ENCODE assay signal across 8 mouse cellular contexts in genomic region chr14:54413877-54414700, GRCm38 (mm10). TPM values are rescaled to one million over a fixed set of nuclear protein-coding genes. Genes with fewer than 3 reads are reported as not detected.
DNase-seq lines count a peak whose midpoint lies in the region; ATAC-seq lines count a peak whose summit lies in the region.

No protein-coding gene starts in this region.

- H3K27ac ChIP-seq in limb, embryonic 11.5 days (replicated peaks; ENCODE audit: low read depth, low read length), result no peak overlapping the region
- no peak overlapping the region for H3K27ac ChIP-seq in midbrain, embryonic 16.5 days (ENCODE audit: low read length)

- peak; percentile 58 for DNase-seq in adrenal gland, postnatal 10 days
- no peak for DNase-seq in adrenal gland, postnatal 4 days (ENCODE audit: low spot score in 2 of 2)
- DNase-seq in MN1 (ENCODE audit: low spot score), result peak; percentile 57
- DNase-seq in heart, postnatal 4 days, result peak; percentile 43
- DNase-seq in limb, embryonic 11.5 days (ENCODE audit: low spot score), result peak; percentile 53
- DNase-seq in left cerebral cortex, adult 11 months (ENCODE audit: low spot score), result no peak

- 5% methylated on average over 18 of the region's 18 CpGs for WGBS in limb, embryonic 11.5 days
- 10% methylated on average over 18 of the region's 18 CpGs for WGBS in midbrain, embryonic 16.5 days

- no peaks in the 10 kb centered on the region for H3K9me3 ChIP-seq in limb, embryonic 11.5 days (ENCODE audit: control insufficient read depth, low read length)
- no peaks in the 10 kb centered on the region for H3K9me3 ChIP-seq in midbrain, embryonic 16.5 days (replicated peaks; ENCODE audit: control insufficient read depth, low read length, poor library complexity, severe bottlenecking)

- peak overlapping the region; percentile 48 for H3K4me2 ChIP-seq in limb, embryonic 11.5 days (ENCODE audit: low read depth, severe bottlenecking)
- H3K4me2 ChIP-seq in midbrain, embryonic 16.5 days (ENCODE audit: low read length), result peak overlapping the region; percentile 11; the same call in 1 of the 2 replicates

- 0 out of 2 replicates have a peak, but pooled peaks cover 2% of the 10 kb centered on the region for H3K27me3 ChIP-seq in limb, embryonic 11.5 days (ENCODE audit: control insufficient read depth, insufficient read depth, low read length)
- peaks cover 8% of the 10 kb centered on the region; the same call in 1 of the 2 replicates for H3K27me3 ChIP-seq in midbrain, embryonic 16.5 days (ENCODE audit: control insufficient read depth, insufficient read depth, low read depth, low read length)

- ATAC-seq in limb, embryonic 11.5 days (ENCODE audit: insufficient number of reproducible peaks, low FRiP score, low TSS enrichment, low read depth), result peak; percentile 38; the same call in 1 of the 2 replicates
- peak; percentile 57; the same call in 1 of the 2 replicates for ATAC-seq in midbrain, embryonic 16.5 days
- ATAC-seq in monocyte, adult 5-6 weeks (replicated peaks; ENCODE audit: insufficient number of reproducible peaks, low FRiP score, low TSS enrichment, poor library complexity, severe bottlenecking), result no peak

- H3K4me1 ChIP-seq in limb, embryonic 11.5 days (ENCODE audit: control insufficient read depth, insufficient read depth, low read length), result peaks cover 18% of the 10 kb centered on the region
- peaks cover 2% of the 10 kb centered on the region; the same call in 1 of the 2 replicates for H3K4me1 ChIP-seq in midbrain, embryonic 16.5 days (ENCODE audit: control insufficient read depth, insufficient read depth, low read length)

- H3K4me3 ChIP-seq in limb, embryonic 11.5 days (ENCODE audit: low read depth, low read length), result 0 out of 2 replicates have a peak overlapping the region, but pooled peaks have one; percentile 0
- H3K4me3 ChIP-seq in midbrain, embryonic 16.5 days (ENCODE audit: low read depth, low read length), result no peak overlapping the region

- H3K36me3 ChIP-seq in limb, embryonic 11.5 days (ENCODE audit: control insufficient read depth, insufficient read depth, low read length), result no peaks in the 10 kb centered on the region
- no peaks in the 10 kb centered on the region for H3K36me3 ChIP-seq in midbrain, embryonic 16.5 days (ENCODE audit: control insufficient read depth, insufficient read depth, low read length)

- peak overlapping the region; percentile 40 for H3K9ac ChIP-seq in limb, embryonic 11.5 days (ENCODE audit: low read length)
- no peak overlapping the region for H3K9ac ChIP-seq in midbrain, embryonic 16.5 days (ENCODE audit: low read depth, low read length)

RNA-seq across cellular contexts. Expression of gene Slc7a7, which starts 3.5 kb away (rescaled TPM):
- 1 to 10 TPM; 6.2 to 7.9 TPM for total RNA-seq in adrenal gland, postnatal 10 days (2021)
- 10 to 100 TPM in 1 of 2 experiments, 1 to 10 TPM in 1; 8.0 to 18.2 TPM for total RNA-seq in adrenal gland, postnatal 4 days (2021)
- 1 to 10 TPM; 5.2 to 7.8 TPM for total RNA-seq in heart, postnatal 4 days (2021)
- 3.1 and 3.6 TPM in 2 replicates for polyA plus RNA-seq in limb, embryonic 11.5 days (2014; fragmentation: Nextera tagmentation; extraction: Ambion mirVana)
- 4.3 and 4.9 TPM in 2 replicates for polyA plus RNA-seq in midbrain, embryonic 16.5 days (2015; fragmentation: Nextera tagmentation; extraction: Ambion mirVana)
- 11.3 to 16.7 TPM (median 13.6 TPM) in 3 replicates for total RNA-seq in monocyte, adult 5-6 weeks (2017)

RNA-seq across cellular contexts. Expression of gene Mrpl52, which starts 12.6 kb away (rescaled TPM):
- total RNA-seq in adrenal gland, postnatal 10 days (2021), result 100 to 1,000 TPM; 204 to 212 TPM
- 100 to 1,000 TPM; 219 to 235 TPM for total RNA-seq in adrenal gland, postnatal 4 days (2021)
- 100 to 1,000 TPM; 185 to 194 TPM for total RNA-seq in heart, postnatal 4 days (2021)
- polyA plus RNA-seq in limb, embryonic 11.5 days (2014; fragmentation: Nextera tagmentation; extraction: Ambion mirVana), result 228 and 236 TPM in 2 replicates
- 247 and 252 TPM in 2 replicates for polyA plus RNA-seq in midbrain, embryonic 16.5 days (2015; fragmentation: Nextera tagmentation; extraction: Ambion mirVana)
- 49.3 to 72.4 TPM (median 52.8 TPM) in 3 replicates for total RNA-seq in monocyte, adult 5-6 weeks (2017)

RNA-seq across cellular contexts. Expression of gene Mmp14, which starts 17.3 kb away (rescaled TPM):
- total RNA-seq in adrenal gland, postnatal 10 days (2021), result 100 to 1,000 TPM; 127 to 128 TPM
- total RNA-seq in adrenal gland, postnatal 4 days (2021), result 100 to 1,000 TPM; 215 to 216 TPM
- total RNA-seq in heart, postnatal 4 days (2021), result 100 to 1,000 TPM; 129 to 131 TPM
- 97.8 and 101 TPM in 2 replicates for polyA plus RNA-seq in limb, embryonic 11.5 days (2014; fragmentation: Nextera tagmentation; extraction: Ambion mirVana)
- 43.5 and 43.9 TPM in 2 replicates for polyA plus RNA-seq in midbrain, embryonic 16.5 days (2015; fragmentation: Nextera tagmentation; extraction: Ambion mirVana)
- 0.78 to 0.96 TPM in 2 of 3 replicates, not detected in the other for total RNA-seq in monocyte, adult 5-6 weeks (2017)

RNA-seq across cellular contexts. Expression of gene Lrp10, which starts 49.8 kb away (rescaled TPM):
- total RNA-seq in adrenal gland, postnatal 10 days (2021), result 10 to 100 TPM; 71.9 to 89.4 TPM
- total RNA-seq in adrenal gland, postnatal 4 days (2021), result 10 to 100 TPM; 77.0 to 88.0 TPM
- 10 to 100 TPM; 81.3 to 81.5 TPM for total RNA-seq in heart, postnatal 4 days (2021)
- polyA plus RNA-seq in limb, embryonic 11.5 days (2014; fragmentation: Nextera tagmentation; extraction: Ambion mirVana), result 18.9 and 19.6 TPM in 2 replicates
- 26.9 and 28.2 TPM in 2 replicates for polyA plus RNA-seq in midbrain, embryonic 16.5 days (2015; fragmentation: Nextera tagmentation; extraction: Ambion mirVana)
- 49.1 to 94.7 TPM (median 53.7 TPM) in 3 replicates for total RNA-seq in monocyte, adult 5-6 weeks (2017)

RNA-seq across cellular contexts. Expression of gene Oxa1l, which starts 53.5 kb away (rescaled TPM):
- 100 to 1,000 TPM; 114 to 138 TPM for total RNA-seq in adrenal gland, postnatal 10 days (2021)
- 100 to 1,000 TPM; 147 to 149 TPM for total RNA-seq in adrenal gland, postnatal 4 days (2021)
- total RNA-seq in heart, postnatal 4 days (2021), result 100 to 1,000 TPM; 114 to 126 TPM
- 52.0 and 58.1 TPM in 2 replicates for polyA plus RNA-seq in limb, embryonic 11.5 days (2014; fragmentation: Nextera tagmentation; extraction: Ambion mirVana)
- polyA plus RNA-seq in midbrain, embryonic 16.5 days (2015; fragmentation: Nextera tagmentation; extraction: Ambion mirVana), result 51.8 and 53.1 TPM in 2 replicates
- total RNA-seq in monocyte, adult 5-6 weeks (2017), result 24.6 to 34.7 TPM (median 29.1 TPM) in 3 replicates

Comparison
In these comparisons a context has a peak if more than half of its experiments do, and no peak if none do; other contexts are left out.
1. DNase-seq: peak in adrenal gland, postnatal 10 days (single experiment), MN1 (single experiment), heart, postnatal 4 days (single experiment) and limb, embryonic 11.5 days (single experiment); none in adrenal gland, postnatal 4 days (0 of 2) and left cerebral cortex, adult 11 months (single experiment).
2. RNA of gene Mmp14, which starts 17.3 kb away (total RNA-seq): 215 to 216 TPM in adrenal gland, postnatal 4 days, 129 to 131 TPM in heart, postnatal 4 days and 127 to 128 TPM in adrenal gland, postnatal 10 days; 0.78 to 0.96 TPM in monocyte, adult 5-6 weeks; every median in the first group is over 10 times any median in the second.